Mouse (Mus musculus): ENCODE data around the gene Ppox. TPM values are rescaled to one million over a fixed set of nuclear protein-coding genes. Genes with fewer than 3 reads are reported as not detected.
A peak's percentile ranks its signal among the peaks of the same experiment; 100 is the strongest.

Ppox gene
- polyA plus RNA-seq, 1 experiment from 2014 or later: 69.6 TPM

GRCm38 (mm10) chr1:171287136-171288081 lies 6.4 kb upstream of the Ppox start, which contains the start of gene Usp21:
Usp21 (minus strand) TSS chr1:171287991.
- WGBS (ENCODE audit: insufficient replicate concordance): under 1% methylated on average over 49 of the region's 49 CpGs

GRCm38 (mm10) chr1:171286517-171286916 lies 5.5 kb upstream of the Ppox start:
- DNase-seq (no peak), ATAC-seq (no peak)
- no peak overlapping the region for H3K27ac ChIP-seq (ENCODE audit: low read depth)
- H3K9me3 ChIP-seq (ENCODE audit: low read length): no peaks in the 10 kb centered on the region
- H3K27me3 ChIP-seq (ENCODE audit: insufficient read depth, low read length): no peaks in the 10 kb centered on the region
- TF ChIP-seq EP300 (IDR thresholded peaks at IDR 0.05; ENCODE audit: low read depth): no peak
- TF ChIP-seq CTCF (IDR thresholded peaks at IDR 0.05; ENCODE audit: low read depth): no peak
- 0 out of 2 replicates have a peak overlapping the region, but pooled peaks have one; percentile 80 for H3K4me2 ChIP-seq (ENCODE audit: low read depth, low read length)
- H3K36me3 ChIP-seq (replicated peaks; ENCODE audit: insufficient read depth, low read length): peaks cover 34% of the 10 kb centered on the region
- no peak overlapping the region for H3K4me3 ChIP-seq (ENCODE audit: low read depth, low read length)
- 89% methylated on average over 19 of the region's 19 CpGs for WGBS (ENCODE audit: insufficient replicate concordance)
- no peak overlapping the region; the same call in 1 of the 2 replicates for H3K9ac ChIP-seq (replicated peaks)
- H3K4me1 ChIP-seq (ENCODE audit: insufficient read depth): peaks cover 17% of the 10 kb centered on the region

More at GRCm38 (mm10) chr1:171287136-171288081, 6.4 kb upstream of the Ppox start, which contains the start of gene Usp21:
- Histone ChIP-seq H3K27me3 (ENCODE audit: insufficient read depth, low read length) (no peaks in the 10 kb centered on the region), H3K9ac (replicated peaks) (peak within 1 kb of the TSS; percentile 88), H3K4me2 (ENCODE audit: low read depth, low read length) (peak within 1 kb of the TSS; percentile 80), H3K4me3 (ENCODE audit: low read depth, low read length) (peak within 1 kb of the TSS; percentile 82), H3K9me3 (ENCODE audit: low read length) (no peaks in the 10 kb centered on the region), H3K27ac (ENCODE audit: low read depth) (peak within 1 kb of the TSS; percentile 79), H3K4me1 (ENCODE audit: insufficient read depth) (peaks cover 19% of the 10 kb centered on the region), H3K36me3 (replicated peaks; ENCODE audit: insufficient read depth, low read length) (peaks cover 30% of the 10 kb centered on the region)
- peak; percentile 94 for DNase-seq
- peak; percentile 95 for ATAC-seq
- TF ChIP-seq CTCF (IDR thresholded peaks at IDR 0.05; ENCODE audit: low read depth) (no peak), EP300 (IDR thresholded peaks at IDR 0.05; ENCODE audit: low read depth) (no peak)

- no peak overlapping the region for H3K27ac ChIP-seq (ENCODE audit: low read depth)
- no peak overlapping the region for H3K9ac ChIP-seq (replicated peaks)
- WGBS (ENCODE audit: insufficient replicate concordance): 78% methylated on average over 20 of the region's 20 CpGs
- H3K4me1 ChIP-seq (ENCODE audit: insufficient read depth): peaks cover 18% of the 10 kb centered on the region
- no peaks in the 10 kb centered on the region for H3K27me3 ChIP-seq (ENCODE audit: insufficient read depth, low read length)
- no peak overlapping the region for H3K4me3 ChIP-seq (ENCODE audit: low read depth, low read length)
- no peak overlapping the region for H3K4me2 ChIP-seq (ENCODE audit: low read depth, low read length)
- H3K9me3 ChIP-seq (ENCODE audit: low read length): no peaks in the 10 kb centered on the region
- TF ChIP-seq CTCF (IDR thresholded peaks at IDR 0.05; ENCODE audit: low read depth) (no peak), EP300 (IDR thresholded peaks at IDR 0.05; ENCODE audit: low read depth) (no peak)
- ATAC-seq: no peak
- no peak for DNase-seq
- H3K36me3 ChIP-seq (replicated peaks; ENCODE audit: insufficient read depth, low read length): peaks cover 34% of the 10 kb centered on the region
These were observed 4.3 kb upstream of the Ppox start for GRCm38 (mm10) chr1:171285096-171285892.

- no peak overlapping the region for H3K9ac ChIP-seq (replicated peaks)
- DNase-seq: no peak
- H3K27me3 ChIP-seq (ENCODE audit: insufficient read depth, low read length): no peaks in the 10 kb centered on the region
- no peaks in the 10 kb centered on the region for H3K9me3 ChIP-seq (ENCODE audit: low read length)
- H3K4me3 ChIP-seq (ENCODE audit: low read depth, low read length): no peak overlapping the region
- H3K36me3 ChIP-seq (replicated peaks; ENCODE audit: insufficient read depth, low read length): peaks cover 35% of the 10 kb centered on the region
- TF ChIP-seq CTCF (IDR thresholded peaks at IDR 0.05; ENCODE audit: low read depth) (no peak), EP300 (IDR thresholded peaks at IDR 0.05; ENCODE audit: low read depth) (no peak)
- WGBS (ENCODE audit: insufficient replicate concordance): 88% methylated on average over 15 of the region's 15 CpGs
- ATAC-seq: no peak
- H3K27ac ChIP-seq (ENCODE audit: low read depth): no peak overlapping the region
- no peak overlapping the region for H3K4me2 ChIP-seq (ENCODE audit: low read depth, low read length)
- H3K4me1 ChIP-seq (ENCODE audit: insufficient read depth): peaks cover 23% of the 10 kb centered on the region
These were observed 3.5 kb upstream of the Ppox start for GRCm38 (mm10) chr1:171284491-171284890.

- TF ChIP-seq CTCF (IDR thresholded peaks at IDR 0.05; ENCODE audit: low read depth): no peak
- no peak for TF ChIP-seq EP300 (IDR thresholded peaks at IDR 0.05; ENCODE audit: low read depth)
- Histone ChIP-seq H3K4me3 (ENCODE audit: low read depth, low read length) (no peak overlapping the region), H3K9ac (replicated peaks) (no peak overlapping the region), H3K4me2 (ENCODE audit: low read depth, low read length) (peak overlapping the region; percentile 63; the same call in 1 of the 2 replicates), H3K9me3 (ENCODE audit: low read length) (no peaks in the 10 kb centered on the region), H3K27ac (ENCODE audit: low read depth) (0 out of 2 replicates have a peak overlapping the region, but pooled peaks have one; percentile 9), H3K36me3 (replicated peaks; ENCODE audit: insufficient read depth, low read length) (peaks cover 35% of the 10 kb centered on the region), H3K27me3 (ENCODE audit: insufficient read depth, low read length) (no peaks in the 10 kb centered on the region), H3K4me1 (ENCODE audit: insufficient read depth) (peaks cover 23% of the 10 kb centered on the region)
- DNase-seq (no peak), ATAC-seq (no peak)
- 81% methylated on average over 18 of the region's 18 CpGs for WGBS (ENCODE audit: insufficient replicate concordance)
These were observed 2.5 kb upstream of the Ppox start for GRCm38 (mm10) chr1:171283188-171284160.
